Mouse (Mus musculus) gastrocnemius, adult 18-20 months (tissue): Measurements from ENCODE around the gene Asb8. TPM values are rescaled to one million over a fixed set of nuclear protein-coding genes. Genes with fewer than 3 reads are reported as not detected.

Experiments
- total RNA-seq, 2 experiments: library from RNA; stranded (reverse); gene quantifications; 2 replicates each; pipeline ENCODE4 v1.2.3; 2021

The Asb8 gene
- total RNA-seq, 2 experiments from 2014 or later: 113 to 114 TPM

Other genes starting within 250 kb of the Asb8 start
- 1 to 10 TPM; 5.8 to 7.4 TPM for gene Tmem106c, start 201.4 kb downstream of the Asb8 start, total RNA-seq
- gene Col2a1, start 160.9 kb downstream of the Asb8 start, total RNA-seq: under 1 TPM; 0.19 to 0.37 TPM
- gene Pfkm, start 73.0 kb downstream of the Asb8 start, total RNA-seq: 1,000 to 10,000 TPM; 2,870 to 2,899 TPM
- 1 to 10 TPM; 6.1 to 6.3 TPM for gene Senp1, start 71.9 kb downstream of the Asb8 start, total RNA-seq
- not detected for gene Ccdc184, start 1.5 kb upstream of the Asb8 start, total RNA-seq
- gene Olfr288, start 29.9 kb upstream of the Asb8 start, total RNA-seq: not detected
- gene Gm44579, start 55.4 kb upstream of the Asb8 start, total RNA-seq: not detected
- gene Olfr287, start 55.4 kb upstream of the Asb8 start, total RNA-seq: not detected
- gene Olfr286, start 68.8 kb upstream of the Asb8 start, total RNA-seq: not detected
- not detected for gene H1fnt, start 91.7 kb upstream of the Asb8 start, total RNA-seq
- gene Zfp641, start 130.5 kb upstream of the Asb8 start, total RNA-seq: 10 to 100 TPM in 1 of 2 experiments, 1 to 10 TPM in 1; 9.5 to 14.4 TPM
- gene Olfr285, start 151.7 kb upstream of the Asb8 start, total RNA-seq: not detected
- not detected for gene Olfr284, start 175.4 kb upstream of the Asb8 start, total RNA-seq
- not detected for gene Olfr283, start 215.3 kb upstream of the Asb8 start, total RNA-seq